Mouse (Mus musculus) intestine, embryonic 15.5 days (tissue): Measurements from ENCODE around the gene Amz2. TPM values are rescaled to one million over a fixed set of nuclear protein-coding genes. Genes with fewer than 3 reads are reported as not detected.

Experiments
- ATAC-seq: fragments of 200-750 bp; cut with Nextera tagmentation; 2 replicates; pipeline ENCODE4 v1.8.0; 2017; ENCODE audit warnings: moderate TSS enrichment, moderate library complexity
- H3K27ac ChIP-seq: fragments of 300-500 bp; sonication (generic); 2 replicates; pipeline ENCODE4 v1.5.1; 2015; ENCODE audit warnings: mild to moderate bottlenecking, inconsistent platforms
- H3K27me3 ChIP-seq: fragments of 300-500 bp; sonication (generic); replicated peaks from 2 replicates; pipeline ENCODE4 v1.6.1; 2015; ENCODE audit warnings: inconsistent platforms
- H3K36me3 ChIP-seq: fragments of 300-500 bp; sonication (generic); 2 replicates; pipeline ENCODE4 v1.6.1; 2015; ENCODE audit warnings: inconsistent platforms
- H3K4me1 ChIP-seq: fragments of 300-500 bp; sonication (generic); replicated peaks from 2 replicates; pipeline ENCODE4 v1.6.1; 2015; ENCODE audit warnings: inconsistent platforms
- H3K4me2 ChIP-seq: fragments of 300-500 bp; sonication (generic); replicated peaks from 2 replicates; pipeline ENCODE4 v1.6.1; 2015; ENCODE audit warnings: mild to moderate bottlenecking, inconsistent platforms
- H3K4me3 ChIP-seq: fragments of 300-500 bp; sonication (generic); replicated peaks from 2 replicates; pipeline ENCODE4 v1.5.1; 2015; ENCODE audit warnings: inconsistent platforms
- H3K9ac ChIP-seq: fragments of 300-500 bp; sonication (generic); 2 replicates; pipeline ENCODE4 v1.6.1; 2015; ENCODE audit warnings: inconsistent platforms
- H3K9me3 ChIP-seq: fragments of 300-500 bp; sonication (generic); 2 replicates; pipeline ENCODE4 v1.6.1; 2016; ENCODE audit warnings: inconsistent platforms
- WGBS: fragments of 180-500 bp; shearing (Covaris S2); methylation state at CpG from one replicate; pipeline ENCODE4 v1.1.7; 2015; 5-methylcytosine and 5-hydroxymethylcytosine counted together
- polyA plus RNA-seq: library from polyadenylated mRNA; unstranded; fragments of >200 nt; fragmentation: Nextera tagmentation; extraction: Ambion mirVana; gene quantifications from 2 replicates; pipeline ENCODE4 v1.2.1, GENCODE M21; 2015

Amz2 gene
- polyA plus RNA-seq, 1 experiment from 2014 or later = 38.4 TPM

GRCm38 (mm10) chr11:109426272-109426586 lies 483 bp downstream of the Amz2 start:
- peak overlapping the region; percentile 88 for H3K27ac ChIP-seq
- no peaks in the 10 kb centered on the region for H3K27me3 ChIP-seq
- H3K4me3 ChIP-seq = peak overlapping the region; percentile 62
- no peaks in the 10 kb centered on the region for H3K9me3 ChIP-seq
- peaks cover 14% of the 10 kb centered on the region; the same call in 1 of the 2 replicates for H3K36me3 ChIP-seq
- under 1% methylated on average over 11 of the region's 11 CpGs for WGBS
- H3K4me2 ChIP-seq = peak overlapping the region; percentile 76
- no peak for ATAC-seq
- H3K9ac ChIP-seq = peak overlapping the region; percentile 61
- peaks cover 5% of the 10 kb centered on the region; the same call in 1 of the 2 replicates for H3K4me1 ChIP-seq

- no peak overlapping the region for H3K27ac ChIP-seq
- H3K27me3 ChIP-seq = no peaks in the 10 kb centered on the region
- no peak overlapping the region for H3K9ac ChIP-seq
- H3K9me3 ChIP-seq = no peaks in the 10 kb centered on the region
- no peak overlapping the region for H3K4me2 ChIP-seq
- WGBS = 94% methylated on average over 5 of the region's 5 CpGs
- ATAC-seq = no peak
- peaks cover 14% of the 10 kb centered on the region; the same call in 1 of the 2 replicates for H3K36me3 ChIP-seq
- peaks cover 8% of the 10 kb centered on the region; the same call in 1 of the 2 replicates for H3K4me1 ChIP-seq
- no peak overlapping the region for H3K4me3 ChIP-seq
Observed at GRCm38 (mm10) chr11:109427353-109427752, 1.6 kb downstream of the Amz2 start.

GRCm38 (mm10) chr11:109434233-109434798 lies 8.6 kb downstream of the Amz2 start:
- Histone ChIP-seq H3K4me2 (no peak overlapping the region), H3K4me1 (peaks cover 3% of the 10 kb centered on the region; the same call in 1 of the 2 replicates), H3K4me3 (no peak overlapping the region), H3K27me3 (no peaks in the 10 kb centered on the region), H3K27ac (no peak overlapping the region), H3K9ac (no peak overlapping the region), H3K36me3 (peaks cover 30% of the 10 kb centered on the region; the same call in 1 of the 2 replicates), H3K9me3 (no peaks in the 10 kb centered on the region)
- no peak for ATAC-seq
- 94% methylated on average over 16 of the region's 16 CpGs for WGBS

- 70% methylated on average over 8 of the region's 8 CpGs for whole genome bisulfite sequencing
Observed at GRCm38 (mm10) chr11:109436889-109437288, 11.1 kb downstream of the Amz2 start.

GRCm38 (mm10) chr11:109439209-109439608 lies 13.5 kb downstream of the Amz2 start:
- peak overlapping the region; percentile 89 for H3K4me2 ChIP-seq
- peak; percentile 57 for ATAC-seq
- 6% methylated on average over 5 of the region's 5 CpGs for WGBS
- H3K27ac ChIP-seq = 0 out of 2 replicates have a peak overlapping the region, but pooled peaks have one; percentile 10
- H3K4me1 ChIP-seq = peaks cover 7% of the 10 kb centered on the region; the same call in 1 of the 2 replicates
- no peak overlapping the region for H3K4me3 ChIP-seq
- peaks cover 16% of the 10 kb centered on the region; the same call in 1 of the 2 replicates for H3K36me3 ChIP-seq
- H3K9me3 ChIP-seq = no peaks in the 10 kb centered on the region
- H3K9ac ChIP-seq = no peak overlapping the region; the same call in 1 of the 2 replicates
- H3K27me3 ChIP-seq = no peaks in the 10 kb centered on the region

More at GRCm38 (mm10) chr11:109436889-109437288, 11.1 kb downstream of the Amz2 start:
- H3K27ac ChIP-seq = no peak overlapping the region
- peaks cover 20% of the 10 kb centered on the region; the same call in 1 of the 2 replicates for H3K36me3 ChIP-seq
- no peak overlapping the region for H3K4me3 ChIP-seq
- no peak overlapping the region for H3K4me2 ChIP-seq
- peaks cover 7% of the 10 kb centered on the region; the same call in 1 of the 2 replicates for H3K4me1 ChIP-seq
- H3K9ac ChIP-seq = no peak overlapping the region
- H3K27me3 ChIP-seq = no peaks in the 10 kb centered on the region
- ATAC-seq = no peak
- H3K9me3 ChIP-seq = no peaks in the 10 kb centered on the region

GRCm38 (mm10) chr11:109439829-109440340 lies 14.1 kb downstream of the Amz2 start:
- Histone ChIP-seq H3K9me3 (no peaks in the 10 kb centered on the region), H3K36me3 (peaks cover 13% of the 10 kb centered on the region; the same call in 1 of the 2 replicates), H3K4me3 (peak overlapping the region; percentile 51), H3K9ac (peak overlapping the region; percentile 76), H3K27me3 (no peaks in the 10 kb centered on the region), H3K27ac (peak overlapping the region; percentile 10; the same call in 1 of the 2 replicates), H3K4me1 (peaks cover 7% of the 10 kb centered on the region; the same call in 1 of the 2 replicates), H3K4me2 (peak overlapping the region; percentile 89)
- peak; percentile 92 for ATAC-seq
- WGBS = 2% methylated on average over 32 of the region's 32 CpGs

GRCm38 (mm10) chr11:109440641-109441040 lies 14.9 kb downstream of the Amz2 start:
- 66% methylated on average over 4 of the region's 4 CpGs for WGBS
- Histone ChIP-seq H3K9me3 (no peaks in the 10 kb centered on the region), H3K4me1 (peaks cover 7% of the 10 kb centered on the region; the same call in 1 of the 2 replicates), H3K9ac (peak overlapping the region; percentile 76; the same call in 1 of the 2 replicates), H3K27me3 (no peaks in the 10 kb centered on the region), H3K4me2 (peak overlapping the region; percentile 89), H3K36me3 (0 out of 2 replicates have a peak, but pooled peaks cover 7% of the 10 kb centered on the region), H3K27ac (no peak overlapping the region), H3K4me3 (peak overlapping the region; percentile 51)
- ATAC-seq = no peak

GRCm38 (mm10) chr11:109441119-109441518 lies 15.4 kb downstream of the Amz2 start:
- no peak for ATAC-seq
- H3K4me3 ChIP-seq = no peak overlapping the region
- no peak overlapping the region for H3K27ac ChIP-seq
- WGBS = 64% methylated on average over 3 of the region's 3 CpGs
- no peak overlapping the region for H3K9ac ChIP-seq
- 0 out of 2 replicates have a peak, but pooled peaks cover 6% of the 10 kb centered on the region for H3K36me3 ChIP-seq
- peaks cover 7% of the 10 kb centered on the region; the same call in 1 of the 2 replicates for H3K4me1 ChIP-seq
- H3K9me3 ChIP-seq = no peaks in the 10 kb centered on the region
- H3K27me3 ChIP-seq = no peaks in the 10 kb centered on the region
- no peak overlapping the region; the same call in 1 of the 2 replicates for H3K4me2 ChIP-seq

- peaks cover 7% of the 10 kb centered on the region; the same call in 1 of the 2 replicates for H3K4me1 ChIP-seq
- no peaks in the 10 kb centered on the region for H3K9me3 ChIP-seq
- H3K36me3 ChIP-seq = 0 out of 2 replicates have a peak, but pooled peaks cover 3% of the 10 kb centered on the region
- H3K4me2 ChIP-seq = no peak overlapping the region
- no peak for ATAC-seq
- no peak overlapping the region for H3K27ac ChIP-seq
- no peak overlapping the region for H3K4me3 ChIP-seq
- no peaks in the 10 kb centered on the region for H3K27me3 ChIP-seq
- 30% methylated on average over 5 of the region's 5 CpGs for WGBS
- no peak overlapping the region for H3K9ac ChIP-seq
Observed at GRCm38 (mm10) chr11:109442166-109442730, 16.5 kb downstream of the Amz2 start.

- Histone ChIP-seq H3K36me3 (no peaks in the 10 kb centered on the region), H3K9me3 (no peaks in the 10 kb centered on the region), H3K4me3 (no peak overlapping the region), H3K9ac (no peak overlapping the region), H3K4me2 (no peak overlapping the region), H3K27ac (no peak overlapping the region), H3K27me3 (no peaks in the 10 kb centered on the region), H3K4me1 (peaks cover 7% of the 10 kb centered on the region; the same call in 1 of the 2 replicates)
- ATAC-seq = no peak
- WGBS = 90% methylated on average over 8 of the region's 8 CpGs
Observed at GRCm38 (mm10) chr11:109443468-109444263, 17.9 kb downstream of the Amz2 start.

GRCm38 (mm10) chr11:109444600-109444999 lies 18.9 kb downstream of the Amz2 start:
- no peak overlapping the region for H3K27ac ChIP-seq
- no peaks in the 10 kb centered on the region for H3K36me3 ChIP-seq
- ATAC-seq = no peak
- H3K27me3 ChIP-seq = no peaks in the 10 kb centered on the region
- H3K4me2 ChIP-seq = no peak overlapping the region
- no peaks in the 10 kb centered on the region for H3K9me3 ChIP-seq
- H3K4me1 ChIP-seq = peaks cover 7% of the 10 kb centered on the region; the same call in 1 of the 2 replicates
- 62% methylated on average over 7 of the region's 7 CpGs for WGBS
- no peak overlapping the region for H3K4me3 ChIP-seq
- H3K9ac ChIP-seq = no peak overlapping the region
